Mouse (Mus musculus): ENCODE results near the gene Pipox.

Pipox gene

DNA sequence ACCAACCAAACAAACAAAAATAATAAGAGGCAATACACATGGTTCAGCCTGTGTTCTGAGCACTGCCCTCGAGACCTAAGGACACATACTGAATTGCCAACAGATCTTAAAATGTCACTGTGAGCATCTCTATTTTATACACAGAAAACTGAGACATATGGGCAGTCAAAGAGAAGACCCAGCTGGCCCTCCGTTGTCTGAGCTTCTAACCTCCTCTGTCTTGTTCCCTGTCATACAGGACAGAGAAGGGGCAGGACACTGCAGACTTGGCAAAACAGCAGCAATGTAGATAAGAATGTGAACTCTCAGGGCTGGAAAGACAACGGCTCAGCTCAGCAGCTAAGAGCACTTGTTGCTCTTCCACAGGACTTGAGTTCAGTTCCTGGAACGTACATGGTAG, 14.6 kb upstream of the Pipox start:
- DNase-seq (ENCODE audit: low spot score) = no peak

GRCm38 (mm10) chr11:77906747-77907174, 12.9 kb upstream of the Pipox start:
- no peak for DNase-seq (ENCODE audit: low spot score)

DNA sequence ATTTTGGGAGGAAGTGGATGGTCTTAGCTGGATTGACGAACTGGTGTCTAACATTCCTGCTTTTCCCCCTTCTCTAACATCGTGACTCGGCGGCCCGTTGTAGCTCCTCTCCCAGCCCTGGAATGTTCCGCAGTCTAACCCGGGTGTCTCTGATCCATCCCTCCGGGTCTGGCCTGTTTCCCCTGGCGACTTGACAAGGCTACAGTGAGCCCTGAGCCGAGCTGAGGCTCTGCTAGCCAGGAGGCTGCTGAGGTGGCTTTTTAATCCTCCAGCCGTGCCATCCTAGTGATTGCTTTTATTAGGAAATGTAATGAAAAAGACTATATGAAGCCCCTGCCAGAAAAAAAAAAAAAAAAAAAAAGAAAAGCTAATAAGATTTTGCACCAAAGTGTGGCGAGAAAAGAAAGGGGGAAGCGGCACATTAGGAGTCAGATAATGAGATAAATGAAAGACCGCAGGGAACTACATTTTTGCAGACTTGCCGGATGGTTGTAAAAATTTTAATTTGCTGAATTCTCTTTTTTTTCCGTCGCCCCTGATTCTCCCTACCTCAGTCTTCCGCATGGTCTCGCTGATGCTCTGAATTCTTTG, 12.3 kb upstream of the Pipox start:
- no peak for DNase-seq (ENCODE audit: low spot score)

GRCm38 (mm10) chr11:77904707-77905106, 10.8 kb upstream of the Pipox start:
- no peak for DNase-seq (ENCODE audit: low spot score)

- no peak for DNase-seq (ENCODE audit: low spot score)
Measured at GRCm38 (mm10) chr11:77903761-77904160, 9.9 kb upstream of the Pipox start.

DNA sequence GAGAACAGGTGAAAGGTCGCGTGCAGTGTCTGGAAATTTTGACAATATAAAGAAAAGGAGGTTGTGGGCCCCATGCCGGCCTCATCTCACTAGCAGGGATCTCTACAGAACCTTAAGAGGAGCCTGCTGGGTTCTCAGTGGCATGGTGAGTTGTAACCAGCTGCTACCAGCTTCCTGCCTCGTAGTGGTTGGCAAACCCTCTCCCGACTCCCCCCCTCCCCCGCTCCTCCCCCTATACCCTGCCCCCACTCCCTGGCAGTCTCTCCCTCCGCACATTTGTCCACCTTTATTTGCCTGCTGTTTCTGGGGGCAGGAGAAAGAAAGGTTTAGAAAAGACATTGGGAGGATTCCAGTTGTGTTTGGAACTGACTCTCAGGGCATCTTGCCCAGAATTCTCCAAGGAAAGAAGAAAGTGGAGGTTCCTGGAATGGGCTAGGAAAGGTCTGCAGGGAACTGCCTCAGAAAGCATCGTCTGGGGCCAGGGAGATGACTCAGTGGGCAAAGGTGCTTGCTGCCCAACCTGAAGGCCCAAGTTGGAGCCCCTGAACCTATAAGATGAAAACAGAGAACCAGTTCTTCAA, 8.0 kb upstream of the Pipox start:
- DNase-seq (ENCODE audit: low spot score) = no peak

GRCm38 (mm10) chr11:77901366-77901765, 7.5 kb upstream of the Pipox start:
- DNase-seq (ENCODE audit: low spot score) = no peak

DNA sequence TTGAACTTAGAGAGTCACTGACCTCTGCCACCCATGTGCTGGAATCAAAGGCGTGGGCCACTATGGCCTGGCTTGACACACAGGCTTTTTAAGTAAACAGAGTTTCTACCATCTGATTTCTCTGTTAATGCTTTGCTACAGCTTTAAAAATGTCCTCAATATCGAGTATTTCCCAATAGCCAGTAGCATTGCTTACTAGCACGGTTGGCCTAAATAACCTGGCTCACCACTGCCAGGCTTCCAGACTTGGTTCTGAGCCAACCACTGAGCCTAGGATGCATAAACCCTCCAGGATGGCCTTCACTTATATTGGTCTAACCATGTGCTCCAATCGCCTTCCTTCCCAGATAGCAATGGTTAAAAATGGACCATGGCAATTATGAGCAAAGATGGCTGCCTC, 6.8 kb upstream of the Pipox start:
- DNase-seq (ENCODE audit: low spot score) = no peak

- DNase-seq (ENCODE audit: low spot score) = no peak
Measured at GRCm38 (mm10) chr11:77900187-77900586, 6.3 kb upstream of the Pipox start.

- DNase-seq (ENCODE audit: low spot score) = no peak
Measured at GRCm38 (mm10) chr11:77896820-77897805, 3.2 kb upstream of the Pipox start.

GRCm38 (mm10) chr11:77896480-77896819, 2.6 kb upstream of the Pipox start:
- DNase-seq (ENCODE audit: low spot score) = no peak

GRCm38 (mm10) chr11:77896011-77896410, 2.1 kb upstream of the Pipox start:
- DNase-seq (ENCODE audit: low spot score) = no peak

- DNase-seq (ENCODE audit: low spot score) = no peak
Measured at GRCm38 (mm10) chr11:77894967-77895366, 1.1 kb upstream of the Pipox start.

DNA sequence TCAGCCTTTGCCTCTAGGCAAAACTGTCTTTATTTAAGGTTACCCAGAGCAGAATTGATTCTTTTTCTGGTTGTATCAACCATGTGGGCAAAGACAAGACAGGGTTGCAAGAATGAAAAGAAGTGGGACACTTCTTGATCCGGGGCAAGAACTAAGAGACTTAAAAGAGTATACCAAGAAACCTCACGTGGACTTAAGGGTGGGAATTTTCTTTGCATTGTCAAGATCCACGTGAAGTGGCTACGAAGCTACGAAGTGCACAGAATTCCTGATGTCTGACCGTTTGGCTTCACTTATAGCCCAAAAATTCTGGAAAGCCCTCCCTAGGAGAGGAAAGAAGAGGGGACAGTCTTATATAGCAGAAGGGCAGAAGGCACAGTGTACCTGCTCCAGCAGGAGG, 613 bp downstream of the Pipox start:
- no peak for DNase-seq (ENCODE audit: low spot score)

GRCm38 (mm10) chr11:77892883-77893282, 1.0 kb downstream of the Pipox start:
- DNase-seq (ENCODE audit: low spot score) = no peak

- no peak for DNase-seq (ENCODE audit: low spot score)
Measured at GRCm38 (mm10) chr11:77890648-77891258, 3.1 kb downstream of the Pipox start.

- no peak for DNase-seq (ENCODE audit: low spot score)
Measured at GRCm38 (mm10) chr11:77889484-77889883, 4.4 kb downstream of the Pipox start.

- DNase-seq (ENCODE audit: low spot score) = no peak
Measured at GRCm38 (mm10) chr11:77888846-77889245, 5.0 kb downstream of the Pipox start.

- DNase-seq (ENCODE audit: low spot score) = no peak
Measured at GRCm38 (mm10) chr11:77887373-77887960, 6.4 kb downstream of the Pipox start.

DNA sequence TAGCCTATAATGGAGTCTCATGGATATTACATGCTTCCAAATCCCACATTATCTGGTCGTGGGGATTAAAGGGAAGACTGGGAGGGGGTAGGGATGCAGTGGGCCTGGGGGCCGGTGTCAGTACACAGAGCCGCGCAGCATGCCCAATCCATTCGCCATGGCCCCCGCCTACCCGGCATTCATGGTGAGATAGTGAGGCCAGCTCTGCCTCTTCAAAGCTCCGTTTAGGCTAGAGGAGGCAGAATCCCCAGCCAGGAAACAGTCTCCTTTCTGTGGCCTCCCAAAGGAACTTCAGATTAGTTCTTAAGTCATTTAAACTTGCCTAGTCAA, 8.7 kb downstream of the Pipox start:
- DNase-seq (ENCODE audit: low spot score) = no peak

DNA sequence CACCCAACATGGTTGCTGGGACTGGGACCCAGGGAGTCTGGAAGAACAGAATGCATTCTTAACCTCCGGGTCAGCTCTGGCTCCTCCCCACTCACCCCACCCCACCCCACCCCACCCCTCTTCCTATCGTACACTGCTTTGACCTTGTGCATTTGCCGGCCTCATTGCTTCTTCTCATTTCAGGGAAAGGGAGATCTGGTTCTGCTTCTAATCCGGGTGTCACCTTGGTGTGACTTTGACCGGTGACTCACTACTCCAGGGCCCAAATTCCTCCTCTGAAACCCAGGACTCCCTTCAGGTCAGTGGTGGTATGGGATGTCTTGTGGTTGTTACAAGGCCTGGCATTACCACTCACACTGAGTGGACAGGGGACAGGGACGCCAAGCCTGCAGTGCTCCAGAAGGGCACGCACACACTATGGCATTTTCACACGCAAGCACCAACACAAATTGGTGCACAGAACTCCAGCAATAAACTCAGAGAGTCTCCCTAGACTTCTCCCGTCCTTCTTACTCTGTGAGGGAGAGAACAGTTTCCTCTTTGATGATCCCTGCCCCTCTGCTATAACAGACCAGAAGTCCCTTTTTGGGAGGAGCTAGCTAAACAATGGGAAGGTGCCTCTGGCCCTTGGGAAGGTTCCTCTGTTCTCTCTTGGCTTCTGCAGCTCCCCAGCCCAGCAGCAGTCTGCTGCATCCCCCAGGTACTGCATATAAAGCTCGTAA, 9.2 kb downstream of the Pipox start:
- no peak for DNase-seq (ENCODE audit: low spot score)

- DNase-seq (ENCODE audit: low spot score) = no peak
Measured at GRCm38 (mm10) chr11:77876760-77877148, 17.1 kb downstream of the Pipox start.
